Mouse (Mus musculus) olfactory bulb, adult 2 months (tissue): ENCODE measurements around the gene Ginm1.
"Not testable (repeated sequence)": the region's sequence is repeated elsewhere in the genome, so short reads cannot be mapped to it uniquely, and the experiment has no call there.

Experiments
- CTCF ChIP-seq: fragments of 200-500 bp; IDR thresholded peaks from 2 replicates; pipeline ENCODE4 v1.5.1; 2012; ENCODE audit warnings: low read depth, mild to moderate bottlenecking, low read length, moderate library complexity; ENCODE audit not compliant: insufficient read depth
- POLR2A ChIP-seq: fragments of 200-500 bp; IDR thresholded peaks from 2 replicates; pipeline ENCODE4 v1.6.1; 2012; ENCODE audit warnings: mild to moderate bottlenecking, low read depth, low read length, moderate library complexity; ENCODE audit not compliant: insufficient read depth

GRCm38 (mm10) chr10:7745528-7745927 lies 47.1 kb downstream of the Ginm1 start:
- TF ChIP-seq CTCF, POLR2A: not testable (repeated sequence)
